13 mouse cellular contexts compared by ENCODE assay signal in genomic region chr9:20712934-20713477, GRCm38 (mm10). TPM values are rescaled to one million over a fixed set of nuclear protein-coding genes. Genes with fewer than 3 reads are reported as not detected.
DNase-seq lines count a peak whose midpoint lies in the region; ATAC-seq lines count a peak whose summit lies in the region.
"Had no signal": no experiment of that assay in that cellular context is flagged by ENCODE, and none has a peak within 500 bp of the region (broad histone marks: within the 10 kb centered on the region; RNA-seq: fewer than 3 reads in every experiment).

No protein-coding gene starts in this region.

- H3K4me1 ChIP-seq in forebrain, embryonic 10.5 days, result peaks cover 14% of the 10 kb centered on the region
- peaks cover 19% of the 10 kb centered on the region for H3K4me1 ChIP-seq in hindbrain, embryonic 12.5 days
- peaks cover 13% of the 10 kb centered on the region for H3K4me1 ChIP-seq in midbrain, embryonic 14.5 days (ENCODE audit: control insufficient read depth, insufficient read depth, low read length)
- H3K4me1 ChIP-seq: embryonic facial prominence, embryonic 12.5 days; kidney, embryonic 15.5 days had no signal

- H3K36me3 ChIP-seq in forebrain, embryonic 10.5 days (replicated peaks), result 0 out of 2 replicates have a peak, but pooled peaks cover 4% of the 10 kb centered on the region
- H3K36me3 ChIP-seq in hindbrain, embryonic 12.5 days, result no peaks in the 10 kb centered on the region
- no peaks in the 10 kb centered on the region for H3K36me3 ChIP-seq in midbrain, embryonic 14.5 days (ENCODE audit: control insufficient read depth, insufficient read depth, low read length)
- H3K36me3 ChIP-seq: embryonic facial prominence, embryonic 12.5 days; kidney, embryonic 15.5 days had no signal

- whole genome bisulfite sequencing in forebrain, embryonic 10.5 days, result 69% methylated on average over 5 of the region's 5 CpGs
- WGBS in hindbrain, embryonic 12.5 days, result 57% methylated on average over 5 of the region's 5 CpGs
- WGBS in midbrain, embryonic 14.5 days, result 38% methylated on average over 5 of the region's 5 CpGs

- peak overlapping the region; percentile 20 for H3K27ac ChIP-seq in forebrain, embryonic 10.5 days
- peak overlapping the region; percentile 85 for H3K27ac ChIP-seq in hindbrain, embryonic 12.5 days
- peak overlapping the region; percentile 77 for H3K27ac ChIP-seq in midbrain, embryonic 14.5 days (replicated peaks; ENCODE audit: low read depth, low read length)
- H3K27ac ChIP-seq: embryonic facial prominence, embryonic 12.5 days; kidney, embryonic 15.5 days; liver, embryonic 14.5 days; stomach, postnatal 0 days had no signal

- H3K9ac ChIP-seq in hindbrain, embryonic 12.5 days, result peak overlapping the region; percentile 23; the same call in 1 of the 2 replicates
- no peak overlapping the region; the same call in 1 of the 2 replicates for H3K9ac ChIP-seq in midbrain, embryonic 14.5 days (replicated peaks; ENCODE audit: low read length)
- H3K9ac ChIP-seq: embryonic facial prominence, embryonic 12.5 days; kidney, embryonic 15.5 days; liver, embryonic 14.5 days had no signal

- H3K4me2 ChIP-seq in hindbrain, embryonic 12.5 days (replicated peaks), result peak overlapping the region; percentile 21; the same call in 1 of the 2 replicates
- H3K4me2 ChIP-seq in midbrain, embryonic 14.5 days (ENCODE audit: low read length), result peak overlapping the region; percentile 6; the same call in 1 of the 2 replicates
- H3K4me2 ChIP-seq: embryonic facial prominence, embryonic 12.5 days; kidney, embryonic 15.5 days had no signal

- no peaks in the 10 kb centered on the region for H3K27me3 ChIP-seq in forebrain, embryonic 10.5 days (ENCODE audit: poor library complexity, severe bottlenecking)
- no peaks in the 10 kb centered on the region for H3K27me3 ChIP-seq in hindbrain, embryonic 12.5 days
- no peaks in the 10 kb centered on the region for H3K27me3 ChIP-seq in midbrain, embryonic 14.5 days (ENCODE audit: control insufficient read depth, insufficient read depth, low read length)
- H3K27me3 ChIP-seq: embryonic facial prominence, embryonic 12.5 days; kidney, embryonic 15.5 days had no signal

- DNase-seq in cerebellum, postnatal 10 days, result peak; percentile 76 to 83
- no peak for DNase-seq in forebrain, embryonic 10.5 days (ENCODE audit: extremely low spot score, low spot score)
- DNase-seq in midbrain, embryonic 14.5 days, result no peak
- no peak for DNase-seq in embryo, embryonic 11 days
- no peak for DNase-seq in urinary bladder, postnatal 36 days (ENCODE audit: low spot score in 2 of 2)
- DNase-seq in layer of hippocampus, postnatal 14 days (ENCODE audit: low spot score in 2 of 2), result no peak
- DNase-seq: cerebellum, adult 9-10 months had no signal

- ATAC-seq in cerebellum, adult (ENCODE audit: insufficient number of reproducible peaks, low FRiP score, low TSS enrichment), result no peak
- ATAC-seq in hindbrain, embryonic 12.5 days (ENCODE audit: low FRiP score), result peak; percentile 67
- ATAC-seq in midbrain, embryonic 14.5 days (ENCODE audit: low FRiP score, low TSS enrichment), result peak; percentile 40; the same call in 1 of the 2 replicates

- peaks cover 5% of the 10 kb centered on the region; the same call in 1 of the 2 replicates for H3K9me3 ChIP-seq in forebrain, embryonic 10.5 days
- H3K9me3 ChIP-seq in hindbrain, embryonic 12.5 days (replicated peaks), result no peaks in the 10 kb centered on the region
- H3K9me3 ChIP-seq in midbrain, embryonic 14.5 days (ENCODE audit: control insufficient read depth, low read length), result no peaks in the 10 kb centered on the region
- H3K9me3 ChIP-seq: kidney, embryonic 15.5 days had no signal

- H3K4me3 ChIP-seq in forebrain, embryonic 10.5 days, result no peak overlapping the region
- H3K4me3 ChIP-seq in hindbrain, embryonic 12.5 days, result no peak overlapping the region
- H3K4me3 ChIP-seq in midbrain, embryonic 14.5 days (replicated peaks; ENCODE audit: low read depth, low read length), result no peak overlapping the region
- H3K4me3 ChIP-seq: embryonic facial prominence, embryonic 12.5 days; kidney, embryonic 15.5 days had no signal

RNA-seq across cellular contexts. Expression of gene Olfm2, which starts 33.1 kb away (rescaled TPM):
- polyA plus RNA-seq in forebrain, embryonic 10.5 days (2016; fragmentation: Nextera tagmentation; extraction: Ambion mirVana), result 10.4 and 14.0 TPM in 2 replicates
- polyA plus RNA-seq in hindbrain, embryonic 12.5 days (2016; fragmentation: Nextera tagmentation; extraction: Ambion mirVana), result 68.7 and 75.0 TPM in 2 replicates
- polyA plus RNA-seq in midbrain, embryonic 14.5 days (2014; fragmentation: Nextera tagmentation; extraction: Ambion mirVana), result 143 and 173 TPM in 2 replicates
- 10 to 100 TPM; 73.0 to 73.1 TPM for total RNA-seq in layer of hippocampus, postnatal 14 days (2021)

Comparison
In these comparisons a context has a peak if more than half of its experiments do, and no peak if none do; other contexts are left out.
1. DNase-seq: peak in cerebellum, postnatal 10 days (2 of 2); none in forebrain, embryonic 10.5 days (single experiment), midbrain, embryonic 14.5 days (single experiment), embryo, embryonic 11 days (single experiment), urinary bladder, postnatal 36 days (0 of 2) and layer of hippocampus, postnatal 14 days (0 of 2).
2. H3K27ac ChIP-seq: peak in every context shown above with its lines; median percentile 85 in hindbrain, embryonic 12.5 days; 77 in midbrain, embryonic 14.5 days; 20 in forebrain, embryonic 10.5 days.